Mouse (Mus musculus): ENCODE data around the gene Ugt1a6b. TPM values are rescaled to one million over a fixed set of nuclear protein-coding genes. Genes with fewer than 3 reads are reported as not detected.

Gene Ugt1a6b
- polyA plus RNA-seq, 1 experiment from 2014 or later, result 28.8 TPM

DNA sequence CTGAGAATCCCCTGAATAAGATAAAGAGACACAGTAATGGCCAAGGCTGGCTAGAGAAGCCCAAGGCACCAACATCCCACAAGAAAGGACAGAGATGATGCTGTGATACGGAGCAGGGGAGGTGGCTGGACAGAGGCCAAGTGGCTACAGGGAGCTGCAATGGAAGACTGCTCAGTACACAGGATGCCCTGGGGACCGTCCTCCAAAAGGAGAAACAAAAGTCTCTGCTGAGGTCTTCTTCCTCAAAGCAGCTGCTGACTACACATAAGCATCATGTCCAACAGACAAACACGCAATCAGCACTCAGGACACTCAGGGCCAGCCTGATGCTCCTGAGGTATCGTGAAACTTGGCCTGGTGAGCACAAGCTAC is 161.8 kb downstream of the Ugt1a6b start:
- Histone ChIP-seq H3K4me1 (ENCODE audit: insufficient read depth) (peaks cover 39% of the 10 kb centered on the region), H3K4me2 (ENCODE audit: low read depth, low read length) (no peak overlapping the region), H3K27ac (ENCODE audit: low read depth) (no peak overlapping the region), H3K9me3 (ENCODE audit: low read length) (no peaks in the 10 kb centered on the region), H3K27me3 (ENCODE audit: insufficient read depth, low read length) (no peaks in the 10 kb centered on the region), H3K4me3 (ENCODE audit: low read depth, low read length) (no peak overlapping the region), H3K36me3 (replicated peaks; ENCODE audit: insufficient read depth, low read length) (peaks cover 88% of the 10 kb centered on the region), H3K9ac (replicated peaks) (no peak overlapping the region)
- WGBS (ENCODE audit: insufficient replicate concordance), result 72% methylated on average over 4 of the region's 4 CpGs
- ATAC-seq (no peak), DNase-seq (no peak)
- no peak for TF ChIP-seq EP300 (IDR thresholded peaks at IDR 0.05; ENCODE audit: low read depth)
- no peak for TF ChIP-seq CTCF (IDR thresholded peaks at IDR 0.05; ENCODE audit: low read depth)

DNA sequence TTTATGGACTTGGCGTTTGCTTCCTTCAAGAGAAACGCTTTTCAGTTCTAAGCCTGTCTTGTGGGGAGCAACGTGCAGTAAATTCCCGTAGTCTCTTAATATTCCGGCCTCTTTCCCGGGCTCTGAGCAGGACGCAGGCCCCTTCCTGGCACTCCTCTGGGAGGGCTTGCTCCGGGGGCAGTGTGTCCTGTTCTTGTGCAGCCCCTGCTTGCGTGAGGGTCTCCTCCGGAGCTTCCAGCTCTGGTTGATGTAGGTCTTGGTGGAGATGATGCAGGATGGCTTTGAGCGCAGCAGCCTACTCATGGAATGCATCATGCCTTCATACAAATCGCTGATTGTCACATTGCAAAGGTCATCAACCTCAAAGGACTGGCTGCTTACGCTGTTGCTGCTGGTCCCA is 163.1 kb downstream of the Ugt1a6b start:
- TF ChIP-seq EP300 (IDR thresholded peaks at IDR 0.05; ENCODE audit: low read depth) (no peak), CTCF (IDR thresholded peaks at IDR 0.05; ENCODE audit: low read depth) (no peak)
- peaks cover 29% of the 10 kb centered on the region for H3K4me1 ChIP-seq (ENCODE audit: insufficient read depth)
- H3K27me3 ChIP-seq (ENCODE audit: insufficient read depth, low read length), result no peaks in the 10 kb centered on the region
- DNase-seq (no peak), ATAC-seq (no peak)
- peaks cover 90% of the 10 kb centered on the region for H3K36me3 ChIP-seq (replicated peaks; ENCODE audit: insufficient read depth, low read length)
- H3K27ac ChIP-seq (ENCODE audit: low read depth), result no peak overlapping the region
- H3K9me3 ChIP-seq (ENCODE audit: low read length), result no peaks in the 10 kb centered on the region
- 87% methylated on average over 13 of the region's 13 CpGs for WGBS (ENCODE audit: insufficient replicate concordance)
- H3K4me2 ChIP-seq (ENCODE audit: low read depth, low read length), result no peak overlapping the region
- H3K9ac ChIP-seq (replicated peaks), result no peak overlapping the region
- no peak overlapping the region for H3K4me3 ChIP-seq (ENCODE audit: low read depth, low read length)

DNA sequence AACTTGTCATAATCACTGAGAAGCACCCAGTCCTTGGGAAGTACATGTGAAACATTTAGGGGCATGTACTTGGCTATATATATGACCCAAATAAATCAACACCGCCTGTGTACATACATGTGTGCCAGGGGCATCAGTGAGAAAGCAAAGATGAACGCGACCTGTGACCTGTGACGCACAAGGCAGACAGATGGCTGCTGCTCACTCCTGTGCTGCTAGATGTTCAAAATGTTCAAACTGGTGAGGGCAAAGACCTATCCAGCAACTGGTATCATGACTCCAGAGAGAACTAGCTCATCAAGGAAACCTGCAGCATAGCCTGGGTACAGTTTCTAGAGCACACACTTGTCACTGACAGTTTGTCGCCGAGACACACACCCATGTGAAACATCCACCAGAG is 164.4 kb downstream of the Ugt1a6b start:
- no peak for ATAC-seq
- Histone ChIP-seq H3K27ac (ENCODE audit: low read depth) (no peak overlapping the region), H3K27me3 (ENCODE audit: insufficient read depth, low read length) (no peaks in the 10 kb centered on the region), H3K36me3 (replicated peaks; ENCODE audit: insufficient read depth, low read length) (peaks cover 90% of the 10 kb centered on the region), H3K4me3 (ENCODE audit: low read depth, low read length) (no peak overlapping the region), H3K9me3 (ENCODE audit: low read length) (no peaks in the 10 kb centered on the region), H3K9ac (replicated peaks) (no peak overlapping the region), H3K4me2 (ENCODE audit: low read depth, low read length) (no peak overlapping the region), H3K4me1 (ENCODE audit: insufficient read depth) (peaks cover 15% of the 10 kb centered on the region)
- WGBS (ENCODE audit: insufficient replicate concordance), result 88% methylated on average over 6 of the region's 6 CpGs
- TF ChIP-seq CTCF (IDR thresholded peaks at IDR 0.05; ENCODE audit: low read depth) (no peak), EP300 (IDR thresholded peaks at IDR 0.05; ENCODE audit: low read depth) (no peak)
- DNase-seq, result no peak

DNA sequence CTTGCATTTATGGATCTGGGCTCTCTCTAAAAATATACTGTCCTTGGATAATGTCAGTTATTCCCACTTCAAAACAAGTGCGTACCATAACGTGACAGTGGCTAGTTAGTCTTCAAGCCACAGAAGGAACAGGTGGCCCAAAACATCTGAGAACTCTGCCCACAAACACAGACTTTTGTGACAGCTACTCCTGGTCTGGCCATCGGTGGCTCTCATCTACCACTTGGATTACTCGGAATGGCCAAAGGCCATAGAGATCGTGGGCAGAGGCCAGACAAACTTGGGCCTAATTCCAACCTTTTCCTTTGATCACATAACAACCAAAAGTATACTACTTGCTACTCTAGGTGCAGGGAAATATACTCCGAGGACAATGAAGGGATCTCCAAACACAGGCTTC is 165.0 kb downstream of the Ugt1a6b start:
- DNase-seq (no peak), ATAC-seq (no peak)
- TF ChIP-seq EP300 (IDR thresholded peaks at IDR 0.05; ENCODE audit: low read depth) (no peak), CTCF (IDR thresholded peaks at IDR 0.05; ENCODE audit: low read depth) (no peak)
- Histone ChIP-seq H3K4me1 (ENCODE audit: insufficient read depth) (peaks cover 11% of the 10 kb centered on the region), H3K27ac (ENCODE audit: low read depth) (no peak overlapping the region), H3K4me3 (ENCODE audit: low read depth, low read length) (no peak overlapping the region), H3K36me3 (replicated peaks; ENCODE audit: insufficient read depth, low read length) (peaks cover 90% of the 10 kb centered on the region), H3K9ac (replicated peaks) (no peak overlapping the region), H3K9me3 (ENCODE audit: low read length) (no peaks in the 10 kb centered on the region), H3K4me2 (ENCODE audit: low read depth, low read length) (no peak overlapping the region), H3K27me3 (ENCODE audit: insufficient read depth, low read length) (no peaks in the 10 kb centered on the region)
- 78% methylated on average over 6 of the region's 6 CpGs for whole genome bisulfite sequencing (ENCODE audit: insufficient replicate concordance)

Other genes with a start within 250 kb of the Ugt1a6b start
- 8.3 and 9.1 TPM in 2 replicates for gene Dgkd, start 250.0 kb upstream of the Ugt1a6b start, polyA plus RNA-seq (2015; fragmentation: Nextera tagmentation; extraction: Ambion mirVana)
- 7.3 and 9.2 TPM in 2 replicates for gene Usp40, start 94.7 kb upstream of the Ugt1a6b start, polyA plus RNA-seq (2015; fragmentation: Nextera tagmentation; extraction: Ambion mirVana)
- 0.21 and 0.45 TPM in 2 replicates for gene Ugt1a10, start 47.9 kb upstream of the Ugt1a6b start, polyA plus RNA-seq (2015; fragmentation: Nextera tagmentation; extraction: Ambion mirVana)
- 0.54 and 0.56 TPM in 2 replicates for gene Ugt1a9, start 32.5 kb upstream of the Ugt1a6b start, polyA plus RNA-seq (2015; fragmentation: Nextera tagmentation; extraction: Ambion mirVana)
- gene Ugt1a8, start 15.4 kb upstream of the Ugt1a6b start, polyA plus RNA-seq (2015; fragmentation: Nextera tagmentation; extraction: Ambion mirVana), result not detected in 2 replicates
- gene Ugt1a7c, start 8.2 kb upstream of the Ugt1a6b start, polyA plus RNA-seq (2015; fragmentation: Nextera tagmentation; extraction: Ambion mirVana), result 2.3 and 2.9 TPM in 2 replicates
- 27.7 and 28.5 TPM in 2 replicates for gene Ugt1a6a, start 31.6 kb downstream of the Ugt1a6b start, polyA plus RNA-seq (2015; fragmentation: Nextera tagmentation; extraction: Ambion mirVana)
- 0.08 and 0.19 TPM in 2 replicates for gene Ugt1a5, start 62.8 kb downstream of the Ugt1a6b start, polyA plus RNA-seq (2015; fragmentation: Nextera tagmentation; extraction: Ambion mirVana)
- not detected in 2 replicates for gene Ugt1a2, start 97.3 kb downstream of the Ugt1a6b start, polyA plus RNA-seq (2015; fragmentation: Nextera tagmentation; extraction: Ambion mirVana)
- 7.1 and 7.8 TPM in 2 replicates for gene Dnajb3, start 102.5 kb downstream of the Ugt1a6b start, polyA plus RNA-seq (2015; fragmentation: Nextera tagmentation; extraction: Ambion mirVana)
- gene Ugt1a1, start 108.7 kb downstream of the Ugt1a6b start, polyA plus RNA-seq (2015; fragmentation: Nextera tagmentation; extraction: Ambion mirVana), result 412 and 437 TPM in 2 replicates
- gene Mroh2a, start 123.7 kb downstream of the Ugt1a6b start, polyA plus RNA-seq (2015; fragmentation: Nextera tagmentation; extraction: Ambion mirVana), result 0.61 and 0.66 TPM in 2 replicates
- 31.4 and 37.0 TPM in 2 replicates for gene Hjurp, start 174.4 kb downstream of the Ugt1a6b start, polyA plus RNA-seq (2015; fragmentation: Nextera tagmentation; extraction: Ambion mirVana)
- gene Trpm8, start 174.4 kb downstream of the Ugt1a6b start, polyA plus RNA-seq (2015; fragmentation: Nextera tagmentation; extraction: Ambion mirVana), result not detected in 2 replicates

Data from liver, postnatal 0 days (tissue).